Mouse (Mus musculus) T-cell, adult 2 months (primary cell): ENCODE data around the gene Chka.
A peak's percentile ranks its signal among the peaks of the same experiment; 100 is the strongest.

Experiments used
- DNase-seq: peaks from one replicate; pipeline ENCODE4 v3.0.0; 2022; ENCODE audit warnings: low spot score

Gene Chka

DNA sequence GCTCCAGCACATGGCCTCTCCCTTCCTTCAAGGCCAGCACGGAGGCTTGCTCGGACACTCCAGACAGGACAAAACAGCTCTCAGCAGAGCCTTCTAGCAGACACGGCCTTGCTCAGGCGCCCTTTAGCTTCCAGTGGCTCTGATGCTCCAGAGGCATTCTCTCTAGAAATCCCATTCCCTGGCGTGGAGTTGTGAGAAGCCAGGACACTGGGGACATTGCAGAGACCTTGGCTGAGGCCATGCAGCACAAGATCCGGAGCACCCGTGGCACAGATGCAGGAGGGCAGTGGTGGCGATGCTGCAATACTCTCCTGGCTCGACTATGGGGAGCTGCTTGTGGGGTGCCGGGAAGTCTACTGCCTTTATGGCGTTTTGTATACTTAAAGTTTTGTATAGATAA is 65.2 kb downstream of the Chka start:
- DNase-seq, result no peak

DNA sequence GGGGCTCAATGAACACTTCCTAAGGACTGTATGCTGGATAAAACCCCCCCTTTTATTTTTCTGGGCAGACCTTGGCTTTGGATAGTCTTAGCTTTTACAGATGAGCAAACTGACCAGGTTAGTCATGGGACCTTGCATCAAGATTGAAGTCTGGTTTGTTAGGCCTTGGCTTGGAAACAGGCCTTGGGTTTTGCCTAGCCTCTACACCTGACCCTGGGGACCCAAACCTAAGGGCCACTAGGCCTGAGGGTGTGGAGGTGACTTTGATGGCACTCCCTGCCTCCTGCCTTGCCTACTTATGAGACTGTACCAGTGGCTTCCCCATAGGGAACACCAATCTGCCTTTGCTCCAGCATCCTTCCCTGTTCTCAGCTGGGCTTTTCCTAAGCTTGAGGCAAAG is 68.4 kb downstream of the Chka start:
- no peak for DNase-seq

DNA sequence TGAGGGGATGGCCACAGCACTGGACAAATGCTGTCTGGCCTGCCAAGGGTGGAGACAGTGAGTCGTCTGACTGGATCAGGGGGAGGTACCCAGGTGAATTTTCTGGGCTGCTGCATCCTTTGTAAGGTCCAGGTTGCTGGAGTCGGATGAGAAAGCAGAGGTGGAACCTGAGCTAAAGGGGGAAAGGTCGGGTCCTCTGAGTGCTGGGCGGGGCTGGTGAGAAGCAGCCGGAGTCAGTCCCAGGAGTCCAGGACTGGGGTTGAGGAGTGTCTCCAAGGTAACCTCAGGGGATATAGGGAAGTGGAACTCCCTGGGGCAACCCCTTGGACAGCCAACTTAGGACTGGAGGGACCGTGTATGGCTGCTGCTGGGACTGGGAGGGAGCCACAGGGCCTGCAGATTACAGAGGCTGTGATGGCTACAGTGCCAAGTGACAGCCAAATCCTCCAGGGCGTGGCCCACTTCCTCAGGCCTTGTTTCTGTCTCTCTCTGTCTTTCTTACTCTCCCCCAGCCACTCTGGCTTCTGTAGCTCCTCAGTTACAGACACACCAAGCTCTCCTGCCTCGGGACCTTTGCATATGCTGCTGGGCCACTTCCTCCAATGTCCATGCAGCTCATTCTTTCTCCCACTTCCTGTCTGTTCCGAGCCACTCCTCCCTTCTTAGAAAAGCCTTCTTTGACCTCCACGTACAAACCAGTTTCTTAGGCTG is 71.2 kb downstream of the Chka start:
- DNase-seq, result no peak

GRCm38 (mm10) chr19:3923586-3923985 is 72.0 kb downstream of the Chka start:
- DNase-seq, result no peak

DNA sequence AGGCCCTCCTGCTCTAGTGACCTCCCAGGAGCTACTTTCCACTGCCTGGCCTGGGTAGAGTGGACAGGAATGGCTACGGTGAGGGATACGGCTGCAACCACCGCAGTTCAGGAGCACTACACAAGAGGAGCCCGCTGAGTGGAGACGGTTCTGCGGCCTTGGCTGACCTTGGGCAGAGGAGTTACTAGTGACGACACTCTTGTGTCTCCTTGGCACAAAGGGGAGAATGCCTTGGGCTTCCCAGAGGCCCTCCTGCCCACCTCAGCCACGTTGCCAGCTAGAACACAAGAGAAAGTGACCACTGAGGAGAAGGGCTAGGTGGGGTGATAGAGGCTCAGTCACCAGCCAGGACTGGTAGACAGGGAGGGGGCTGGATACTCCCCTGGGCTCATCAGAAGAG is 72.6 kb downstream of the Chka start:
- DNase-seq, result no peak

- DNase-seq, result no peak
Observed at GRCm38 (mm10) chr19:3924868-3925267, 73.3 kb downstream of the Chka start.

GRCm38 (mm10) chr19:3925859-3926258 is 74.3 kb downstream of the Chka start:
- no peak for DNase-seq

DNA sequence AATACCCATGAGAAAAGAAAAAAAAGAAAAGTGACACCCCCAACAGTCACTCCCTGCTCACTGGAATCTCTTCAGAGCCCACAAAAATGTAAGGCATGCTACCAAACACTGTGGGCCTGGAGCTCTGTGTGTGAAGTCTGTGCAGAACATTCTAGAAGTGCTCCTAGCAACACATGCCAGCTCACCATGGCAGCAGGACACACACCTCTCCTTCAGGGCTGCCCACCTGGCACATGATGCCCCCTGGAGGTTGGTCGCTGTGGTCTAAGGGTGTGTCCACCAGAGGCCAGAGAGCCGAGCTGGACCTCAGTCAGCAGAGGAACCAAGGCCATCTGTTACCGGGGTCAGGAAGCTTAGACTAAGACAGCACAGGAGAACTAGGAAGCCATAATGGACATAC is 74.7 kb downstream of the Chka start:
- no peak for DNase-seq

GRCm38 (mm10) chr19:3926685-3927084 is 75.1 kb downstream of the Chka start:
- DNase-seq, result no peak

- no peak for DNase-seq
Observed at GRCm38 (mm10) chr19:3927989-3928388, 76.4 kb downstream of the Chka start.

GRCm38 (mm10) chr19:3928779-3929178 is 77.2 kb downstream of the Chka start:
- DNase-seq, result no peak

- no peak for DNase-seq
Observed at GRCm38 (mm10) chr19:3929211-3929941, 77.8 kb downstream of the Chka start, which contains the start of gene Aldh3b1. Aldh3b1 (minus strand) TSS chr19:3929808.

DNA sequence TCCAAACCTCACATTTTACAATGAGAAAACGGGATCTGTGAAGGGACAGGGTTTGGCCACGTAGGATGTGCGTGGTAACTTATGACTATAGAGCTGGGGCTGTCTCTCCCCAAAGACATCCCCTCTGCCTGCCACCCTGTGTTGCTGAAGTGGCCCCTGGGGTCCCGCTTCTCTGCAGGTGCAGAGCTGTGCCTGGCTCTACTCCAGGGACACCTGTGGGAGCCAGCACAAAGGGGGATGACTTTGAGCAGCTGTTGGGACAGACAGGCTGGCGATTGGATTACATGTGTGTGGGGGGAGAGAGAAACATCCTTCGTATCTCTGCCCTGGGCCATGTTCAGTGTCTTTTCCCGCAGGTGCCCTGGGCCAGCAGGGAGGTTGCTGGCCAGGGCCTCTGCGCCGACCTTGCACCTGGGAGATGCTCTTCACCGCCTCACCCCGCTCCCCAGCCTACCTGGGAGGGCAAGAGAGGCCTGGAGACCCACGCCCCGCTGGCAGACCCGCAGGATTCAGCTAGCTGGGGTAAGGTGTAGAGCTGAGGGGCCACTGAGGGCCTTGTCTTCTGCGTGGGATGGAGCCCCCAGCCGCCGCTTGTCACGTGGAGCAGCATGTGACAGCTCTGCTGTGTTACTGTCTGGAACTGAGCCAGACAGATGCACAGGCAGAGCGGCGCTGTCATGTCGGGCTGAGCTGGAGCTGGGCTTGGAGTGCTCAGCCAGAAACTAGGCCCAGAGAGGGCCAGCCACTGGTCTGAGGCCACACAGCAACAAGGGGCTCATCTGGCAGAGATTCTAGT is 78.9 kb downstream of the Chka start:
- no peak for DNase-seq

GRCm38 (mm10) chr19:3931716-3932115 is 80.1 kb downstream of the Chka start:
- DNase-seq, result no peak

DNA sequence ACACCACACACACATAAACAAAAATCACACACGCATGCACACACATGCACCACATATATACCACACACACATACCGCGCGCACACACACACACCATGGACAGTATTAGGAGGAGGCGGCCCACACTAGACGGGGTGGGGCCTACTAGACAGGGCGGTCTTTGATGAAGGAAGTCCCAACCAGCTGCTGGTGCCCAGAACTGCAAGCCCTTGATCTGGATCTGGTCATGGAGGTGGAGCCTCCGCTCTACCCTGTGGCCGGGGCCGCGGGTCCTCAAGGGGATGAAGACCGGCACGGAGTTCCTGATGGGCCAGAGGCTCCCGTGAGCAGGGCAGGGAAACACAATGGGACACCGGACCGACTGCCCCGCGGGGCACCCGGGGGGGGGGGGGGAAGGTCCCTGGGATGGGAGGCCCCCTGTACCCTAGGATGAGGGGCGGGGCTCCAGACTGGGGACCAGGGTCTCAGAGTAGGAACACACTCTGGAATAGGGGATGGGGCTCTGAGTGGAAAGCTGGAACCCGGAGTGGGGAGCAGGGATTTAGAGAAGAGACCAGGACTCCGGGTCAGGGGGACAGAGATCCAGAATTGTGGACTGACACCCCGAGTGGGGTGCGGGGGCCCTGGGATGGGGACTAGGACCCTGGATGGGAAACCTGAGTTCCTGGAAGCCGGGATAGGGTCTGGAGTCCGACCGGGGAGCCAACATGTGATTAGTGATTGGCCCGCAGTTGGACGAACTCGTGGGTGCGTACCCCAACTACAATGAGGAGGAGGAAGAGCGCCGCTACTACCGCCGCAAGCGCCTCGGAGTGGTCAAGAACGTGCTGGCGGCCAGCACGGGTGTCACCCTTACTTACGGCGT is 83.7 kb downstream of the Chka start, which contains the start of gene Unc93b1:
Gene Unc93b1, plus strand, starts transcription at position 155 of the 864 bp plus-strand sequence.
- DNase-seq, result peak; percentile 58

DNA sequence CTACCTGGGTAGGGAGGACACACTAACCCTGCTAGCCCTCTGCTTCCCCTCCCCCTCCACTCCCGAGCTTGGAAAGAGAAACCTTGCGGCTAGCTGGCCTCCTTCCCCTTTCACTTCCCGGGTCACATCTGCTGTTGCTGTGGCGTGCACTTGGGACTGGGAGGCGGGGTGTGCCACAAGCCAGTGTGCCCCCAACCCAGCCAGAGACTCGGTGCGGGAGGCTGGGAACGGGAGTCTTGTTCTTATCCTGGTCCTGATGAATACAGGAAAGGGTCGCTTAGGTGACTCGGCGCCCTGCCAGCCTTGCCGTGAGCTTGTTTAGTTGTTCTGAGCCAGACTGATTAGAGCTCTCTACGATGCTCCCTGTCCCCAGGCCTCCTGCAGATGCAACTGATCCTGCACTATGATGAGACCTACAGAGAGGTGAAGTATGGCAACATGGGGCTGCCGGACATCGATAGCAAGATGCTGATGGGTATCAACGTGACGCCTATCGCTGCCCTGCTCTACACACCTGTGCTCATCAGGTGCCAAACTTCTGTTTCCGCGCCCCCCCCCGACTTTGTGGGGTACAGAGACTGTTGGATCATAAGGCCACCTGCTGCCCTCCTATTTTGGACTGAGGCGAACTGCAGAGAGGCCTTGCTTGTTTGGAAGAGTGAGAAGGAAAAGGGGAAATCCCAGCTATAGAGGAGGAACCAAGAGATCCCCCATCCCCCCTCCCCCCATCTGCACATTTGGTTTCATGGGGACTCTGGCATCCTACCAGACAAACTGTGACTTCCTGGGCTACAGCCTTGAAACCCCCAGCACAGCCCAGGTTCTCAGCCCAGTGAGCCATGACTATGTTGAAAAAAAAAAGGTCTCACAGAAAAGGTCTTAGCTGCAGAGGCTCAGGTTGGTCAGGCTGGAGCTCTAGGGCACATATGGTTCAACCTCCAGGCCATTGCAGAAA is 84.6 kb downstream of the Chka start:
- DNase-seq, result peak; percentile 45

GRCm38 (mm10) chr19:3942315-3942714 is 90.7 kb downstream of the Chka start:
- no peak for DNase-seq

DNA sequence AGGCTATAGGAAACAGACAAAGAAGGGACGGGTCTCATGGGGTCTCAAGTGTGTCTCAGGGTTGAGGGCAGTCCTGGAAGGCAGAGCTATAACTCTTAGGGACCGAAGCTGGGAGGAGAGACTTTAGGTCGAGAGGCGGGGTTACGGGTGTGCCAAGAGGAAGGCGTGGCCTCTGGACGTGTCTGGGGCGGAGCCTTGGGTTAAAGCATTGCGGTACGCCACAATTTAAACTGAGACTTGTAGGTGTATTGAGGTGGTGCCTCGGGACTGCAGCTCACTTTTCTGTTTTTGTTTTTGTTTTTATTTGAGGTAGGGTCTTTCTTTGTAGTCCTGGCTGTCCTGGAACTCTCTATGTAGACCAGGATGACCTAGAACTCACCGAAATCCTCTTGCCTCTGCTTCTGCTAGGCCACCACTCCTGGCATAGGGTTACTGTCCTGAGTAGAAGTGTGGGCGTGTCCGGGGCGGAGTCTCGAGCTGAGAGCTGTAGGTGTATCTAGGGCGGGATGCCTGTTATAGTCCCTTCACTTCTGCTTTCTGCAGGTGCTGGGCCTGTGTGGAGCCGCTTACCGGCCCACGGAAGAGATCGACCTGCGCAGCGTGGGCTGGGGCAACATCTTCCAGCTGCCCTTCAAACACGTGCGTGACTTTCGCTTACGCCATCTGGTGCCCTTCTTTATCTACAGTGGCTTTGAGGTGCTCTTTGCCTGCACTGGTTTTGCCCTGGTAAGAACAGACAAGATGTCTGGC is 91.6 kb downstream of the Chka start:
- DNase-seq, result peak; percentile 45
